Mouse (Mus musculus) Patski (cell line): ENCODE data around the gene Igfbp4. TPM values are rescaled to one million over a fixed set of nuclear protein-coding genes. Genes with fewer than 3 reads are reported as not detected.
A peak's percentile ranks its signal among the peaks of the same experiment; 100 is the strongest.

Experiments used
- ATAC-seq: fragments of 100-300 bp; one replicate; pipeline ENCODE4 v1.8.0; 2021
- CTCF ChIA-PET: fragments of 350-600 bp; sonication (Branson Sonifier 250); formaldehyde crosslinking; loops from one replicate; lab custom pipeline; 2022; ENCODE audit warnings: inconsistent platforms; lab: Charles Lee
- POLR2A ChIA-PET: fragments of 350-600 bp; sonication (Branson Sonifier 250); formaldehyde crosslinking; loops from one replicate; lab custom pipeline; 2022; ENCODE audit warnings: antibody characterized with exemption, inconsistent platforms; lab: Charles Lee
- DNase-seq: peaks from one replicate; pipeline ENCODE4 v3.0.0-alpha.2; 2011; ENCODE audit warnings: low read depth, low spot score
- H3K27me3 ChIP-seq: fragments of 371-371 bp; one replicate; pipeline ENCODE4 v1.5.1; 2021
- CTCF ChIP-seq: fragments of 100-300 bp; IDR thresholded peaks from one replicate; pipeline ENCODE4 v1.5.1; 2021
- in situ Hi-C: fragments of 300-500 bp; cut with MboI; formaldehyde crosslinking; loops from 3 replicates; pipeline ENCODE4 v1.11.1; 2018; ENCODE audit warnings: low pct_unique_long_range_greater_than_20kb, mixed read lengths
- polyA plus RNA-seq: library from polyadenylated mRNA; unstranded; gene quantifications from one replicate; pipeline ENCODE4 v1.2.3, GENCODE M21; 2021

Gene Igfbp4
- 3.0 TPM for polyA plus RNA-seq

DNA sequence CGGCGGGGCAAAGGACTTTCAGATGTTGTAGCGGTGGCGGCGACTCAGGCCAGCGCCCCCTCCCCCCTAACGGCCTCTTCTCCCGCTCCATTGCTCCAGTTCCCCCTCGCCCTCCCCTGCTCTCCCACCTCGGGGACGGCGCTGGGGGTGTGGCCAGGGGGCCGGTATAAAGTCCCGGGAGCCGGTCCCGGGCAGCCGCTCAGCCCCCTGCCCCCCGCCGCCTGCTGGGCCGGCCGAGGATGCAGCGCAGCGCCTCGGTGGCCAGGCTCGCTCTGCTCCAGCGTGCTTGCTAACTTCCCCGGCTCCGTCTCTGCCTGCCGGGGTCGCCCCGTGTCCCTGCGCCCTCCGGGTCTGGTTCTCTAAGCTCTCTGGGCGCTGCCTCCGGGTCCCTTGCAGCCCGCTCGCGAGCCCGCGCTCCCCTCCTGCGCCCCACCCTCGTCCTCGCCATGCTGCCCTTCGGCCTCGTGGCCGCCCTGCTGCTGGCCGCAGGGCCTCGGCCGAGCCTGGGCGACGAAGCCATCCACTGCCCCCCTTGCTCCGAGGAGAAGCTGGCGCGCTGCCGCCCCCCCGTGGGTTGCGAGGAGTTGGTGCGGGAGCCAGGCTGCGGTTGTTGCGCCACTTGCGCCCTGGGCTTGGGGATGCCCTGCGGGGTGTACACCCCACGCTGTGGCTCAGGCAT, at the start of gene Igfbp4:
TSS of gene Igfbp4 (plus strand) at position 194 of the 679 bp plus-strand sequence.
- ChIA-PET POLR2A (no interaction called here), CTCF (interaction anchor here (0.8 to 1.2 kb wide), 2 partner anchors 104 to 108 kb away, joined by 3 read pairs; no protein-coding TSS in a partner anchor)
- TF ChIP-seq CTCF = peak; percentile 32
- no peaks in the 10 kb centered on the region for H3K27me3 ChIP-seq
- DNase-seq (no peak), ATAC-seq (peak; percentile 21)
- in situ Hi-C loops = no loop called here

GRCm38 (mm10) chr11:98995987-98996386, 45.1 kb upstream of the Igfbp4 start:
- H3K27me3 ChIP-seq = no peaks in the 10 kb centered on the region
- no peak for TF ChIP-seq CTCF
- ATAC-seq = no peak
- CTCF ChIA-PET = no interaction called here
- DNase-seq = no peak
- in situ Hi-C loops = no loop called here
- POLR2A ChIA-PET = no interaction called here

GRCm38 (mm10) chr11:98997659-98998058, 43.4 kb upstream of the Igfbp4 start:
- ChIA-PET POLR2A (interaction anchor here (0.6 kb wide), 1 partner anchor 111 kb away, joined by 3 read pairs; no protein-coding TSS in a partner anchor), CTCF (interaction anchor here (1.2 kb wide), 1 partner anchor 12 kb away, joined by 4 read pairs; no protein-coding TSS in a partner anchor)

GRCm38 (mm10) chr11:98998776-98999175, 42.3 kb upstream of the Igfbp4 start:
- TF ChIP-seq CTCF = peak; percentile 36
- POLR2A ChIA-PET = no interaction called here
- in situ Hi-C loops = no loop called here
- CTCF ChIA-PET = no interaction called here
- DNase-seq (no peak), ATAC-seq (no peak)
- H3K27me3 ChIP-seq = no peaks in the 10 kb centered on the region

More at GRCm38 (mm10) chr11:98997659-98998058, 43.4 kb upstream of the Igfbp4 start:
- TF ChIP-seq CTCF = no peak
- no peaks in the 10 kb centered on the region for H3K27me3 ChIP-seq
- in situ Hi-C loops = no loop called here
- ATAC-seq (no peak), DNase-seq (no peak)

GRCm38 (mm10) chr11:98999243-98999642, 41.8 kb upstream of the Igfbp4 start:
- no peak for ATAC-seq
- TF ChIP-seq CTCF = no peak
- POLR2A ChIA-PET = no interaction called here
- CTCF ChIA-PET = no interaction called here
- no peaks in the 10 kb centered on the region for H3K27me3 ChIP-seq
- in situ Hi-C loops = no loop called here
- no peak for DNase-seq

GRCm38 (mm10) chr11:99006788-99007187, 34.3 kb upstream of the Igfbp4 start:
- ChIA-PET POLR2A (no interaction called here), CTCF (no interaction called here)
- ATAC-seq (no peak), DNase-seq (no peak)
- TF ChIP-seq CTCF = no peak
- in situ Hi-C loops = no loop called here
- no peaks in the 10 kb centered on the region for H3K27me3 ChIP-seq

DNA sequence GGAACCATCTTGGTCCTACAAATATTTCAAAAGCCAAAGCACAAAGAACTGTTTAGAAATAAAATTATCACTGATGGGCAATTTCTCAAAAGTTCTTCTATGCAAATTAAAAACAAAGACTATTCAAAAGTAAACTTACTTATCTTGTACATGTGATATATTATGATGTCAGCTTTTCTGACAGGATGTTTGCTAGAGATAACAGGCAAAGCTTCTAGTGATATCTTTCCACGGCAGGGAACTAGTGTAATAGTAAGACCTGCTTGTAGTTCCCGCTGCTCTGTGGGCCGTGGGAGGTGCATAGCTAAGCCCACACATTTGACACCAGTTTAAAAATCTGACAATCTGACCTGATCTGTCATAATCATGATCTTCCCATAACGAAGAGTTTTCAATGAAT, 30.9 kb upstream of the Igfbp4 start:
- CTCF ChIA-PET = interaction anchor here (1.2 to 1.4 kb wide), 2 partner anchors 11 to 13 kb away, joined by 4 to 5 read pairs; no protein-coding TSS in a partner anchor
- ATAC-seq = no peak
- no peak for DNase-seq
- no peak for TF ChIP-seq CTCF
- POLR2A ChIA-PET = no interaction called here
- in situ Hi-C loops = no loop called here
- no peaks in the 10 kb centered on the region for H3K27me3 ChIP-seq

DNA sequence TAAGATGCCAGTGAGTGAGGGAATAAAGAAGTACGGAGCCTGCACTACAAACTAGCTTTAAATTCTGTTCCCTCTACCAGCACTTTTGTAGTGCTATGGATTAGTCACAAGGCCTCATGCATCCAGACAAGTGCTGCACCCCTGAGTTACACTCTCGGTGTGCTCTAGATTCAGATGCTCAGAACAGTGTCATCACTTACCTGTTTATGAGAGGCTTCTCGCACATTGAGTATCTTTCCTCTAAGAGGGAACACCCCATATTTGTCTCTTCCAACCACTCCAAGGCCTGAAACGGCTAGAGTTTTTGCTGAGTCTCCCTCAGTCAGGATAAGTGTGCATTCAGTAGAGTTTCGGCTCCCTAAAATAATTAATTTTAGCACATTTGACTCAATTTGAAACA, 30.3 kb upstream of the Igfbp4 start:
- ChIA-PET POLR2A (no interaction called here), CTCF (interaction anchor here (1.4 kb wide), 1 partner anchor 10 kb away, joined by 5 read pairs; no protein-coding TSS in a partner anchor)
- no peak for TF ChIP-seq CTCF
- in situ Hi-C loops = no loop called here
- no peak for ATAC-seq
- no peaks in the 10 kb centered on the region for H3K27me3 ChIP-seq
- no peak for DNase-seq

DNA sequence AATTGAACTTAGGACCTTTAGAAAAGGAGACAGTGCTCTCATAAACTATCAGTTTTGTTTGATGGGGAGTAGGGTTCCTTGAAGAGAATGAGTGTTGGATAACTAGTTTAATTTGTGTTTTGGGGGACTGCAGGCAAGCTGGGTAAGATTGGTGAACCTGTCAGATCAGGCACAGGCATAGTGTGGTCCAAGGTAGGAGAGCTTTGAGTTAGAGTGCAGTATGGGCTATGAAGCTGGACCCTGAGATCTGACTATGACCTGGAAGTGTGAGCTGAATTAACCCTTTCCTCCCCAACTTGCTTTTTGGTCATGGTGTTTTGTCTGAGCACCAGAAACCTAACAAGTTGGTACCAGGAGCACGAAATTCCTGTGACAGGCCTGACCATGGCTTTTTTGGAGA, 27.2 kb upstream of the Igfbp4 start:
- ChIA-PET POLR2A (interaction anchor here (0.6 kb wide), 1 partner anchor 98 kb away, joined by 5 read pairs; no protein-coding TSS in a partner anchor), CTCF (interaction anchor here (1.1 kb wide), 1 partner anchor 11 kb away, joined by 3 read pairs; no protein-coding TSS in a partner anchor)
- H3K27me3 ChIP-seq = no peaks in the 10 kb centered on the region
- no peak for TF ChIP-seq CTCF
- DNase-seq (no peak), ATAC-seq (no peak)
- in situ Hi-C loops = no loop called here

DNA sequence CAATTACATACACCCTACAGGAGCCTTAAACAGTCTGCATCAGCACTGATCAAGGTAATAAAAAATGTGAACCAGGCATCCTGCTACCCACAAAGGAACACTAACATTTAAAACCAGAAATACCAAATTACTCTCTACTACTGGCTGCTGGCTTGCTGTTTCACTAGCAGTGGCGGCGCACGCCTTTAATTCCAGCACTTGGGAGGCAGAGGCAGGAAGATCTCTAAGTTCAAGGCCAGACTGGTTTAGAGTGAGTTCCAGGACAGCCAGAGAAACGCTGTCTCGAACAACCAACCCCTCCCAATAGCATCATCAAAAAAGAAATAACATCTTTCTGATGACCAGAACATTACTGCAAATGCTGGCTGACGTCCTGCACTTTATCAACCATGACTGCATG, 21.2 kb upstream of the Igfbp4 start:
- no peaks in the 10 kb centered on the region for H3K27me3 ChIP-seq
- ChIA-PET POLR2A (no interaction called here), CTCF (interaction anchor here (2.0 to 2.3 kb wide), 2 partner anchors 10 to 46 kb away, joined by 5 to 6 read pairs; no protein-coding TSS in a partner anchor)
- no peak for DNase-seq
- in situ Hi-C loops = no loop called here
- ATAC-seq = no peak
- no peak for TF ChIP-seq CTCF

GRCm38 (mm10) chr11:99022384-99022933, 18.6 kb upstream of the Igfbp4 start:
- DNase-seq = no peak
- CTCF ChIA-PET = interaction anchor here (0.9 to 1.6 kb wide), 2 partner anchors 10 to 57 kb away, joined by 3 to 7 read pairs; no protein-coding TSS in a partner anchor
- H3K27me3 ChIP-seq = no peaks in the 10 kb centered on the region
- no peak for TF ChIP-seq CTCF
- no peak for ATAC-seq
- in situ Hi-C loops = no loop called here
- POLR2A ChIA-PET = no interaction called here
